18 mouse cellular contexts compared by ENCODE assay signal in genomic region chr16:94844769-94845168, GRCm38 (mm10).
"Had no signal": no experiment of that assay in that cellular context is flagged by ENCODE, and none has a peak within 500 bp of the region (broad histone marks: within the 10 kb centered on the region; RNA-seq: fewer than 3 reads in every experiment).

No protein-coding gene starts in this region.

- H3K9me3 ChIP-seq: liver, embryonic 15.5 days; lung, embryonic 15.5 days; midbrain, embryonic 13.5 days; midbrain, embryonic 15.5 days; neural tube, embryonic 12.5 days had no signal

- H3K27ac ChIP-seq: liver, embryonic 15.5 days; lung, embryonic 15.5 days; macrophage; midbrain, embryonic 13.5 days; midbrain, embryonic 15.5 days; neural tube, embryonic 12.5 days had no signal

- H3K9ac ChIP-seq: liver, embryonic 15.5 days; liver, postnatal 0 days; lung, embryonic 15.5 days; midbrain, embryonic 13.5 days; midbrain, embryonic 15.5 days; neural tube, embryonic 12.5 days had no signal

- H3K36me3 ChIP-seq: liver, embryonic 15.5 days; lung, embryonic 15.5 days; midbrain, embryonic 13.5 days; midbrain, embryonic 15.5 days; neural tube, embryonic 12.5 days had no signal

- H3K4me1 ChIP-seq: liver, embryonic 15.5 days; midbrain, embryonic 13.5 days; midbrain, embryonic 15.5 days; neural tube, embryonic 12.5 days had no signal

- H3K4me2 ChIP-seq: liver, embryonic 15.5 days; lung, embryonic 15.5 days; midbrain, embryonic 13.5 days; midbrain, embryonic 15.5 days; neural tube, embryonic 12.5 days had no signal

- H3K27me3 ChIP-seq: liver, embryonic 15.5 days; lung, embryonic 15.5 days; midbrain, embryonic 13.5 days; midbrain, embryonic 15.5 days; neural tube, embryonic 12.5 days had no signal

- DNase-seq: liver, postnatal 0 days; lung, adult 2 months; lung, postnatal 14 days; lung, postnatal 36 days; right cerebral cortex, adult 18-20 months; right cerebral cortex, postnatal 25 days; right cerebral cortex, postnatal 4 days; spleen, adult 18-20 months; thymus, adult 18-20 months; thymus, postnatal 14 days; thymus, postnatal 36 days had no signal

- ATAC-seq: liver, postnatal 0 days; lung, postnatal 0 days; midbrain, embryonic 13.5 days; midbrain, embryonic 15.5 days had no signal

- H3K4me3 ChIP-seq: liver, embryonic 15.5 days; lung, embryonic 15.5 days; midbrain, embryonic 13.5 days; midbrain, embryonic 15.5 days; neural tube, embryonic 12.5 days had no signal
